Mouse (Mus musculus) stomach, embryonic 15.5 days (tissue): ENCODE results near the gene Cygb. TPM values are rescaled to one million over a fixed set of nuclear protein-coding genes. Genes with fewer than 3 reads are reported as not detected.

ENCODE experiments used
- ATAC-seq: fragments of 200-750 bp; cut with Nextera tagmentation; 2 replicates; pipeline ENCODE4 v1.8.0; 2017; ENCODE audit warnings: low read depth, moderate number of reproducible peaks, moderate TSS enrichment; ENCODE audit not compliant: insufficient read depth, low FRiP score
- H3K27ac ChIP-seq: fragments of 300-500 bp; sonication (generic); 2 replicates; pipeline ENCODE4 v1.5.1; 2015; ENCODE audit warnings: mild to moderate bottlenecking, inconsistent platforms
- H3K27me3 ChIP-seq: fragments of 300-500 bp; sonication (generic); replicated peaks from 2 replicates; pipeline ENCODE4 v1.6.1; 2015; ENCODE audit warnings: inconsistent platforms
- H3K36me3 ChIP-seq: fragments of 300-500 bp; sonication (generic); 2 replicates; pipeline ENCODE4 v1.6.1; 2015; ENCODE audit warnings: inconsistent platforms
- H3K4me1 ChIP-seq: fragments of 300-500 bp; sonication (generic); 2 replicates; pipeline ENCODE4 v1.6.1; 2015; ENCODE audit warnings: inconsistent platforms
- H3K4me2 ChIP-seq: fragments of 300-500 bp; sonication (generic); 2 replicates; pipeline ENCODE4 v1.6.1; 2015; ENCODE audit warnings: mild to moderate bottlenecking, inconsistent platforms
- H3K4me3 ChIP-seq: fragments of 300-500 bp; sonication (generic); replicated peaks from 2 replicates; pipeline ENCODE4 v1.5.1; 2015; ENCODE audit warnings: inconsistent platforms
- H3K9ac ChIP-seq: fragments of 300-500 bp; sonication (generic); 2 replicates; pipeline ENCODE4 v1.6.1; 2015; ENCODE audit warnings: inconsistent platforms
- H3K9me3 ChIP-seq: fragments of 300-500 bp; sonication (generic); 2 replicates; pipeline ENCODE4 v1.6.1; 2016; ENCODE audit warnings: inconsistent platforms
- WGBS: fragments of 180-500 bp; shearing (Covaris S2); methylation state at CpG from one replicate; pipeline ENCODE4 v1.1.7; 2015; 5-methylcytosine and 5-hydroxymethylcytosine counted together
- polyA plus RNA-seq: library from polyadenylated mRNA; unstranded; fragments of >200 nt; fragmentation: Nextera tagmentation; extraction: Ambion mirVana; gene quantifications from 2 replicates; pipeline ENCODE4 v1.2.1, GENCODE M21; 2015

Gene Cygb
- polyA plus RNA-seq, 1 experiment from 2014 or later = 16.7 TPM

GRCm38 (mm10) chr11:116625081-116626000 is 28.8 kb downstream of the Cygb start:
- Histone ChIP-seq H3K9ac (no peak overlapping the region), H3K36me3 (no peaks in the 10 kb centered on the region), H3K4me1 (peaks cover 39% of the 10 kb centered on the region), H3K27ac (no peak overlapping the region), H3K4me3 (no peak overlapping the region), H3K4me2 (no peak overlapping the region), H3K9me3 (no peaks in the 10 kb centered on the region), H3K27me3 (no peaks in the 10 kb centered on the region)
- 75% methylated on average over 17 of the region's 17 CpGs for WGBS
- ATAC-seq = no peak

- Histone ChIP-seq H3K4me1 (peaks cover 48% of the 10 kb centered on the region), H3K36me3 (no peaks in the 10 kb centered on the region), H3K9me3 (no peaks in the 10 kb centered on the region), H3K27me3 (no peaks in the 10 kb centered on the region), H3K4me3 (peak overlapping the region; percentile 67), H3K4me2 (peak overlapping the region; percentile 87), H3K27ac (peak overlapping the region; percentile 3; the same call in 1 of the 2 replicates), H3K9ac (peak overlapping the region; percentile 71)
- WGBS = 14% methylated on average over 41 of the region's 42 CpGs
- ATAC-seq = peak; percentile 76
Measured at GRCm38 (mm10) chr11:116624131-116624832, 29.8 kb downstream of the Cygb start.

GRCm38 (mm10) chr11:116623281-116624124 is 30.6 kb downstream of the Cygb start:
- H3K36me3 ChIP-seq = no peaks in the 10 kb centered on the region
- peak overlapping the region; percentile 67 for H3K4me3 ChIP-seq
- ATAC-seq = peak; percentile 19
- H3K9ac ChIP-seq = peak overlapping the region; percentile 71
- H3K9me3 ChIP-seq = no peaks in the 10 kb centered on the region
- peaks cover 47% of the 10 kb centered on the region for H3K4me1 ChIP-seq
- H3K27ac ChIP-seq = peak overlapping the region; percentile 3; the same call in 1 of the 2 replicates
- 7% methylated on average over 40 of the region's 40 CpGs for WGBS
- H3K27me3 ChIP-seq = no peaks in the 10 kb centered on the region
- peak overlapping the region; percentile 87 for H3K4me2 ChIP-seq

GRCm38 (mm10) chr11:116621258-116621704 is 32.8 kb downstream of the Cygb start:
- H3K27me3 ChIP-seq = no peaks in the 10 kb centered on the region
- WGBS = 31% methylated on average over 6 of the region's 6 CpGs
- H3K9me3 ChIP-seq = no peaks in the 10 kb centered on the region
- ATAC-seq = no peak; the same call in 1 of the 2 replicates
- 0 out of 2 replicates have a peak overlapping the region, but pooled peaks have one; percentile 6 for H3K4me2 ChIP-seq
- H3K4me3 ChIP-seq = no peak overlapping the region
- H3K36me3 ChIP-seq = no peaks in the 10 kb centered on the region
- H3K9ac ChIP-seq = no peak overlapping the region
- peaks cover 56% of the 10 kb centered on the region for H3K4me1 ChIP-seq
- H3K27ac ChIP-seq = peak overlapping the region; percentile 42; the same call in 1 of the 2 replicates

GRCm38 (mm10) chr11:116620559-116621253 is 33.4 kb downstream of the Cygb start:
- ATAC-seq = no peak
- Histone ChIP-seq H3K27ac (peak overlapping the region; percentile 42; the same call in 1 of the 2 replicates), H3K9me3 (no peaks in the 10 kb centered on the region), H3K4me3 (no peak overlapping the region), H3K27me3 (no peaks in the 10 kb centered on the region), H3K4me2 (0 out of 2 replicates have a peak overlapping the region, but pooled peaks have one; percentile 6), H3K36me3 (no peaks in the 10 kb centered on the region), H3K4me1 (peaks cover 62% of the 10 kb centered on the region), H3K9ac (no peak overlapping the region)
- 73% methylated on average over 10 of the region's 10 CpGs for whole genome bisulfite sequencing

GRCm38 (mm10) chr11:116620073-116620472 is 34.0 kb downstream of the Cygb start:
- no peaks in the 10 kb centered on the region for H3K27me3 ChIP-seq
- no peak overlapping the region for H3K4me3 ChIP-seq
- H3K9me3 ChIP-seq = no peaks in the 10 kb centered on the region
- H3K36me3 ChIP-seq = no peaks in the 10 kb centered on the region
- WGBS = 32% methylated on average over 9 of the region's 9 CpGs
- no peak overlapping the region for H3K27ac ChIP-seq
- H3K4me2 ChIP-seq = 0 out of 2 replicates have a peak overlapping the region, but pooled peaks have one; percentile 6
- no peak overlapping the region for H3K9ac ChIP-seq
- ATAC-seq = peak; percentile 33; the same call in 1 of the 2 replicates
- peaks cover 67% of the 10 kb centered on the region for H3K4me1 ChIP-seq

- H3K9me3 ChIP-seq = no peaks in the 10 kb centered on the region
- peaks cover 64% of the 10 kb centered on the region for H3K4me1 ChIP-seq
- 59% methylated on average over 8 of the region's 8 CpGs for WGBS
- H3K4me3 ChIP-seq = no peak overlapping the region
- H3K27ac ChIP-seq = no peak overlapping the region
- H3K27me3 ChIP-seq = no peaks in the 10 kb centered on the region
- H3K9ac ChIP-seq = no peak overlapping the region
- ATAC-seq = no peak
- no peak overlapping the region for H3K4me2 ChIP-seq
- no peaks in the 10 kb centered on the region for H3K36me3 ChIP-seq
Measured at GRCm38 (mm10) chr11:116619561-116619960, 34.6 kb downstream of the Cygb start.

- ATAC-seq = no peak
- H3K9ac ChIP-seq = no peak overlapping the region
- no peak overlapping the region for H3K27ac ChIP-seq
- H3K36me3 ChIP-seq = no peaks in the 10 kb centered on the region
- H3K4me3 ChIP-seq = no peak overlapping the region
- 84% methylated on average over 7 of the region's 7 CpGs for WGBS
- H3K4me1 ChIP-seq = peaks cover 61% of the 10 kb centered on the region
- no peaks in the 10 kb centered on the region for H3K27me3 ChIP-seq
- no peaks in the 10 kb centered on the region for H3K9me3 ChIP-seq
- H3K4me2 ChIP-seq = no peak overlapping the region
Measured at GRCm38 (mm10) chr11:116619156-116619555, 35.0 kb downstream of the Cygb start.

GRCm38 (mm10) chr11:116618666-116619065 is 35.4 kb downstream of the Cygb start:
- H3K27ac ChIP-seq = no peak overlapping the region
- H3K4me2 ChIP-seq = no peak overlapping the region
- no peak overlapping the region for H3K4me3 ChIP-seq
- H3K27me3 ChIP-seq = no peaks in the 10 kb centered on the region
- H3K36me3 ChIP-seq = no peaks in the 10 kb centered on the region
- no peak for ATAC-seq
- no peaks in the 10 kb centered on the region for H3K9me3 ChIP-seq
- no peak overlapping the region for H3K9ac ChIP-seq
- WGBS = 92% methylated on average over 7 of the region's 7 CpGs
- H3K4me1 ChIP-seq = peaks cover 60% of the 10 kb centered on the region

GRCm38 (mm10) chr11:116617641-116618040 is 36.5 kb downstream of the Cygb start:
- Histone ChIP-seq H3K4me3 (no peak overlapping the region), H3K4me2 (no peak overlapping the region), H3K36me3 (no peaks in the 10 kb centered on the region), H3K9me3 (no peaks in the 10 kb centered on the region), H3K27me3 (no peaks in the 10 kb centered on the region), H3K27ac (no peak overlapping the region), H3K4me1 (peaks cover 51% of the 10 kb centered on the region), H3K9ac (no peak overlapping the region)
- WGBS = 77% methylated on average over 7 of the region's 7 CpGs
- no peak for ATAC-seq
